ENCODE assay signal across 22 mouse cellular contexts in genomic region chr11:118710035-118710434, GRCm38 (mm10).
DNase-seq lines count a peak whose midpoint lies in the region; ATAC-seq and TF ChIP-seq lines count a peak whose summit lies in the region.
"Had no signal": no experiment of that assay in that cellular context is flagged by ENCODE, and none has a peak within 500 bp of the region (broad histone marks: within the 10 kb centered on the region; RNA-seq: fewer than 3 reads in every experiment).

No protein-coding gene starts in this region.

- TF ChIP-seq POLR2A in liver, adult 2 months (IDR thresholded peaks at IDR 0.05; ENCODE audit: extremely low read depth, insufficient read depth, low read length), result no peak

- no peaks in the 10 kb centered on the region for H3K79me2 ChIP-seq in liver, adult 2 months (ENCODE audit: control insufficient read depth, insufficient read depth, low read length)

- H3K9me3 ChIP-seq in liver, embryonic 11.5 days (ENCODE audit: control insufficient read depth, low read length), result no peaks in the 10 kb centered on the region
- no peaks in the 10 kb centered on the region for H3K9me3 ChIP-seq in liver, postnatal 0 days (ENCODE audit: low read length)
- peaks cover 7% of the 10 kb centered on the region; the same call in 1 of the 2 replicates for H3K9me3 ChIP-seq in liver, embryonic 12.5 days (replicated peaks)
- H3K9me3 ChIP-seq: embryonic facial prominence, embryonic 12.5 days; forebrain, embryonic 15.5 days had no signal

- no peak for TF ChIP-seq EP300 in liver, postnatal 0 days (IDR thresholded peaks at IDR 0.05; ENCODE audit: low read depth)

- no peak overlapping the region for H3K4me3 ChIP-seq in liver, adult 2 months (ENCODE audit: insufficient read depth, low read depth, low read length)
- no peak overlapping the region for H3K4me3 ChIP-seq in liver, embryonic 11.5 days (ENCODE audit: low read depth, low read length)
- no peak overlapping the region for H3K4me3 ChIP-seq in liver, postnatal 0 days (ENCODE audit: low read depth, low read length)
- H3K4me3 ChIP-seq in liver, embryonic 12.5 days, result no peak overlapping the region
- H3K4me3 ChIP-seq: embryonic facial prominence, embryonic 10.5 days; embryonic facial prominence, embryonic 12.5 days; forebrain, embryonic 13.5 days; forebrain, embryonic 15.5 days had no signal

- no peak for ATAC-seq in liver, embryonic 11.5 days (replicated peaks; ENCODE audit: low FRiP score)
- peak; percentile 69; the same call in 1 of the 2 replicates for ATAC-seq in liver, postnatal 0 days
- no peak for ATAC-seq in liver, embryonic 12.5 days
- ATAC-seq: activated CD4-positive, CD25-positive, alpha-beta regulatory T cell, adult 4 months; CD4-positive, CD25-positive, alpha-beta regulatory T cell, adult 4 months; forebrain, embryonic 13.5 days; forebrain, embryonic 15.5 days; Patski had no signal

- no peak overlapping the region for H3K27ac ChIP-seq in liver, adult 2 months (replicated peaks; ENCODE audit: insufficient read depth, low read depth, low read length)
- no peak overlapping the region for H3K27ac ChIP-seq in liver, embryonic 11.5 days (ENCODE audit: low read depth, low read length)
- H3K27ac ChIP-seq in liver, postnatal 0 days (ENCODE audit: low read depth), result no peak overlapping the region
- H3K27ac ChIP-seq in liver, embryonic 12.5 days, result no peak overlapping the region
- H3K27ac ChIP-seq: embryonic facial prominence, embryonic 10.5 days; embryonic facial prominence, embryonic 12.5 days; forebrain, embryonic 13.5 days; forebrain, embryonic 15.5 days had no signal

- no peaks in the 10 kb centered on the region for H3K27me3 ChIP-seq in liver, adult 2 months (ENCODE audit: control insufficient read depth, insufficient read depth, low read length)
- no peaks in the 10 kb centered on the region for H3K27me3 ChIP-seq in liver, embryonic 11.5 days (replicated peaks; ENCODE audit: control insufficient read depth, insufficient read depth, low read length)
- no peaks in the 10 kb centered on the region for H3K27me3 ChIP-seq in liver, postnatal 0 days (ENCODE audit: insufficient read depth, low read length)
- H3K27me3 ChIP-seq in liver, embryonic 12.5 days (replicated peaks), result 0 out of 2 replicates have a peak, but pooled peaks cover 5% of the 10 kb centered on the region
- H3K27me3 ChIP-seq: embryonic facial prominence, embryonic 12.5 days; forebrain, embryonic 13.5 days; forebrain, embryonic 15.5 days had no signal

- no peak overlapping the region for H3K9ac ChIP-seq in liver, adult 2 months (ENCODE audit: low read depth, low read length)
- H3K9ac ChIP-seq in liver, embryonic 11.5 days (ENCODE audit: low read depth, low read length), result no peak overlapping the region
- H3K9ac ChIP-seq in liver, postnatal 0 days (replicated peaks), result no peak overlapping the region
- H3K9ac ChIP-seq in liver, embryonic 12.5 days, result no peak overlapping the region
- H3K9ac ChIP-seq: forebrain, embryonic 13.5 days; forebrain, embryonic 15.5 days had no signal

- 21% methylated on average over 5 of the region's 5 CpGs for WGBS in liver, adult 2 months
- WGBS in liver, embryonic 11.5 days, result 71% methylated on average over 5 of the region's 5 CpGs
- WGBS in liver, postnatal 0 days (ENCODE audit: insufficient replicate concordance), result 56% methylated on average over 5 of the region's 5 CpGs
- WGBS in liver, embryonic 12.5 days (ENCODE audit: insufficient replicate concordance), result 72% methylated on average over 5 of the region's 5 CpGs

- no peak overlapping the region for H3K4me2 ChIP-seq in liver, embryonic 11.5 days
- H3K4me2 ChIP-seq in liver, postnatal 0 days (ENCODE audit: low read depth, low read length), result no peak overlapping the region
- no peak overlapping the region for H3K4me2 ChIP-seq in liver, embryonic 12.5 days
- H3K4me2 ChIP-seq: embryonic facial prominence, embryonic 12.5 days; forebrain, embryonic 13.5 days; forebrain, embryonic 15.5 days had no signal

- DNase-seq in liver, adult 2 months (ENCODE audit: extremely low read depth, low read depth, low spot score), result peak; percentile 46
- DNase-seq in liver, embryonic 11.5 days (ENCODE audit: low spot score), result no peak
- no peak for DNase-seq in liver, postnatal 0 days
- peak; percentile 57 for DNase-seq in testis, postnatal 14 days (ENCODE audit: low spot score)
- DNase-seq: adrenal gland, adult 8-10 months; adrenal gland, postnatal 14 days; adrenal gland, postnatal 36 days; B cell, adult 2 months; cerebellum, adult 11-12 months; cerebellum, adult 2 months; cerebellum, adult 9-10 months; cerebellum, postnatal 10 days; cerebellum, postnatal 25 days had no signal

- TF ChIP-seq CTCF in liver, adult 2 months (IDR thresholded peaks at IDR 0.05; ENCODE audit: low read depth, low read length), result no peak
- no peak for TF ChIP-seq CTCF in liver, postnatal 0 days (IDR thresholded peaks at IDR 0.05; ENCODE audit: low read depth)

- H3K4me1 ChIP-seq in liver, adult 2 months (ENCODE audit: control insufficient read depth, insufficient read depth, low read length), result peaks cover 4% of the 10 kb centered on the region; the same call in 1 of the 2 replicates
- no peaks in the 10 kb centered on the region for H3K4me1 ChIP-seq in liver, embryonic 11.5 days (replicated peaks; ENCODE audit: control insufficient read depth, insufficient read depth, low read length)
- H3K4me1 ChIP-seq in liver, postnatal 0 days (ENCODE audit: insufficient read depth), result no peaks in the 10 kb centered on the region
- no peaks in the 10 kb centered on the region for H3K4me1 ChIP-seq in liver, embryonic 12.5 days
- H3K4me1 ChIP-seq: embryonic facial prominence, embryonic 12.5 days had no signal

- no peaks in the 10 kb centered on the region for H3K36me3 ChIP-seq in liver, adult 2 months (ENCODE audit: control insufficient read depth, insufficient read depth, low read length)
- no peaks in the 10 kb centered on the region for H3K36me3 ChIP-seq in liver, embryonic 11.5 days (ENCODE audit: control insufficient read depth, insufficient read depth, low read length)
- H3K36me3 ChIP-seq in liver, postnatal 0 days (replicated peaks; ENCODE audit: insufficient read depth, low read length), result no peaks in the 10 kb centered on the region
- no peaks in the 10 kb centered on the region for H3K36me3 ChIP-seq in liver, embryonic 12.5 days
- H3K36me3 ChIP-seq: embryonic facial prominence, embryonic 10.5 days; embryonic facial prominence, embryonic 12.5 days; forebrain, embryonic 15.5 days; G1E had no signal

Comparison
In these comparisons a context has a peak if more than half of its experiments do, and no peak if none do; other contexts are left out.
1. DNase-seq: peak in liver, adult 2 months (single experiment) and testis, postnatal 14 days (single experiment); none in liver, embryonic 11.5 days (single experiment) and liver, postnatal 0 days (single experiment).